Mouse (Mus musculus) heart, postnatal 0 days (tissue): ENCODE measurements at regions not wholly inside any gene's neighbourhood (a gene's known extent, or its start where the extent isn't known, plus 50 kb on each side); places are given as distances from the start of the nearest gene placed in this dataset.

Experiments
- CTCF ChIP-seq: IDR thresholded peaks from 2 replicates; pipeline ENCODE4 v1.5.1; 2016; ENCODE audit warnings: antibody characterized with exemption, control low read depth, low read depth
- EP300 ChIP-seq: IDR thresholded peaks from 2 replicates; pipeline ENCODE4 v1.6.1; 2016; ENCODE audit warnings: antibody characterized with exemption, low read depth

DNA sequence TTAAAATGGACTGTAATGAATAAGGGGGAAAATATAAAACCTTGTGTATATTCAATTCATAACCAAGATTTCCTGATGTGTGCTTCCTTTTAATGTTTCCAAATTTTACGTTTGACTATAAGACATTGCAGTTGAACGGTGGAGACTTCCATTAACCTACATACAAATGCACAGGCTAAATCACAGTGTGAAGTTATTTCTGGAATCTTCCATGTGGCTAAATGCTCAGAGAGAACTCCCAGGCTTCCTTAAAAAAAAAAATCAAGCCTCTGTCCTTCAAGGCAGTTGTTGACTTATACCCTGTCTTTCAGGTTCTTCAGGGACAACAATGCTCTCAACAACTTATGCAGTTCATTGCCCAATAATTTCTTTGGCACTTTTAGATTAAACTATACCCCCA lies 2677.9 kb upstream of the Gm7489 start:
- TF ChIP-seq EP300 (no peak), CTCF (no peak)
